Comparison of ENCODE assay signal across 9 mouse cellular contexts in the genomic region with DNA sequence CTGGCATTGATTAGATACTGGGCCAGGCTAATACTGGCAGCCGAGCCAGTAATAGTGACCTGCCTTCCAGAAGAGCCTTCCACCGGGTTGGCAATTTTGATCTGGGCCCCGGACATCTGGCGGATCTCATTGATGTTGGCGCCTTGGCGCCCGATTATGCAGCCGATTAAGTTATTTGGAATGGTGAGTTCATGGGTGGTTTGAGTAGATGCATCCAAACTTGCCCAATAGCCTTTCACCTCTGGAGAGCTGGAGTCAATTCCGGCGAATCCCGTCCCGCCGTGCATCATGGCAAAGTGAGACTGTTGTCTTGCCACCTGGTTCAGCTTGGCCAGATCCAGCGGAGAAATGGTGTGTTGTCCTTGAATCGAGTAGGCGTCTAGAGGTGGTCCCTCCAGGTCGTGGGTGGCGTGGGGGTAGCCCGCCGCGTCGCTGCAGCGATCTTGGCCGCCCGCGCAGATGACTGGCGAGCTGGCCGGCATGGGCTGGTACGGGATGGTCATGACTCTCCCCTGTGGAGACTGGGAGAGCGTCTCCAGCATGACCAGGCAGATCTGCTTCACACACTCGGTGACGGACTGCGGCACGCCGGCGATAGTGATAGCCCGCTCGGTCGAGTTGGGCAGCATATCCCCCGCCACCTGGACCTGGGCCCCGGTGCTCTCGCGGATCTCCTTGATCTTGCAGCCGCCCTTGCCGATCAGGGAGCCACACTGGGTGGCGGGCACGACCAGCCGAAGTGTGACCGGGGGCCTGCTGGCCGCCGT. TPM values are rescaled to one million over a fixed set of nuclear protein-coding genes. Genes with fewer than 3 reads are reported as not detected.
DNase-seq lines count a peak whose midpoint lies in the region; ATAC-seq and TF ChIP-seq lines count a peak whose summit lies in the region.
"Had no signal": no experiment of that assay in that cellular context is flagged by ENCODE, and none has a peak within 500 bp of the region (broad histone marks: within the 10 kb centered on the region; RNA-seq: fewer than 3 reads in every experiment).

No protein-coding gene starts in this region.

- WGBS in embryonic facial prominence, embryonic 11.5 days: under 1% methylated on average over 51 of the region's 51 CpGs
- under 1% methylated on average over 51 of the region's 51 CpGs for WGBS in heart, adult 2 months
- under 1% methylated on average over 51 of the region's 51 CpGs for WGBS in kidney, embryonic 16.5 days
- WGBS in liver, embryonic 14.5 days (ENCODE audit: insufficient replicate concordance): under 1% methylated on average over 51 of the region's 51 CpGs
- WGBS in stomach, postnatal 0 days: under 1% methylated on average over 51 of the region's 51 CpGs

- no peak for TF ChIP-seq EP300 in heart, adult 2 months (IDR thresholded peaks at IDR 0.05; ENCODE audit: insufficient read depth, low read depth, low read length)
- TF ChIP-seq EP300 in liver, embryonic 14.5 days (IDR thresholded peaks at IDR 0.05; ENCODE audit: low read depth): no peak
- TF ChIP-seq EP300 in stomach, postnatal 0 days (optimal IDR thresholded peaks at IDR 0.05): no peak

- no peaks in the 10 kb centered on the region for H3K36me3 ChIP-seq in embryonic facial prominence, embryonic 11.5 days (replicated peaks; ENCODE audit: control insufficient read depth, insufficient read depth, low read depth, low read length)
- peaks cover 15% of the 10 kb centered on the region for H3K36me3 ChIP-seq in heart, adult 2 months (ENCODE audit: control insufficient read depth, insufficient read depth, low read length)
- H3K36me3 ChIP-seq in kidney, embryonic 16.5 days (ENCODE audit: insufficient read depth, low read length): peaks cover 23% of the 10 kb centered on the region
- peaks cover 15% of the 10 kb centered on the region for H3K36me3 ChIP-seq in liver, embryonic 14.5 days (replicated peaks; ENCODE audit: control insufficient read depth, insufficient read depth, low read depth)
- peaks cover 3% of the 10 kb centered on the region; the same call in 1 of the 2 replicates for H3K36me3 ChIP-seq in stomach, postnatal 0 days (ENCODE audit: control insufficient read depth, insufficient read depth, low read length)

- peaks cover 9% of the 10 kb centered on the region for H3K79me2 ChIP-seq in heart, adult 2 months (replicated peaks; ENCODE audit: control insufficient read depth, insufficient read depth, low read length)

- peak overlapping the region; percentile 100 for H3K27ac ChIP-seq in embryonic facial prominence, embryonic 11.5 days (replicated peaks; ENCODE audit: low read depth, low read length)
- H3K27ac ChIP-seq in heart, adult 2 months: peak overlapping the region; percentile 100
- H3K27ac ChIP-seq in kidney, embryonic 16.5 days (ENCODE audit: low read length): peak overlapping the region; percentile 100
- peak overlapping the region; percentile 93 for H3K27ac ChIP-seq in liver, embryonic 14.5 days
- peak overlapping the region; percentile 100 for H3K27ac ChIP-seq in stomach, postnatal 0 days (replicated peaks)

- H3K4me2 ChIP-seq in embryonic facial prominence, embryonic 11.5 days (ENCODE audit: low read depth, low read length): peak overlapping the region; percentile 94
- H3K4me2 ChIP-seq in kidney, embryonic 16.5 days (replicated peaks; ENCODE audit: low read depth, low read length): peak overlapping the region; percentile 92
- H3K4me2 ChIP-seq in liver, embryonic 14.5 days (ENCODE audit: low read depth): peak overlapping the region; percentile 87
- peak overlapping the region; percentile 62 for H3K4me2 ChIP-seq in stomach, postnatal 0 days (replicated peaks; ENCODE audit: low read depth)

- ATAC-seq in embryonic facial prominence, embryonic 11.5 days (replicated peaks; ENCODE audit: insufficient number of reproducible peaks, low FRiP score, low TSS enrichment, low read depth): 0 out of 2 replicates have a peak, but pooled peaks have one; percentile 20
- ATAC-seq in kidney, embryonic 16.5 days (ENCODE audit: low FRiP score, low TSS enrichment): peak; percentile 13; the same call in 1 of the 2 replicates
- peak; percentile 63 for ATAC-seq in liver, embryonic 14.5 days (ENCODE audit: insufficient read depth)
- ATAC-seq in stomach, postnatal 0 days (ENCODE audit: low FRiP score, low TSS enrichment): peak; percentile 17; the same call in 1 of the 2 replicates

- H3K9ac ChIP-seq in embryonic facial prominence, embryonic 11.5 days (replicated peaks; ENCODE audit: low read length): peak overlapping the region; percentile 99
- H3K9ac ChIP-seq in heart, adult 2 months (ENCODE audit: low read depth, low read length): peak overlapping the region; percentile 99
- H3K9ac ChIP-seq in kidney, embryonic 16.5 days (replicated peaks; ENCODE audit: low read length): peak overlapping the region; percentile 97
- peak overlapping the region; percentile 96 for H3K9ac ChIP-seq in liver, embryonic 14.5 days (replicated peaks)
- H3K9ac ChIP-seq in stomach, postnatal 0 days (ENCODE audit: low read length): peak overlapping the region; percentile 97

- intact Hi-C loops in heart, adult 2 months (cut with DNase I): loop anchor here (2.0 kb wide), 1 partner anchor 28 kb away; no protein-coding TSS in a partner anchor

- peak; percentile 36 to 55 for DNase-seq in heart, adult 18-20 months
- no peak for DNase-seq in heart, adult 8-10 months (ENCODE audit: low spot score)
- DNase-seq in embryonic facial prominence, embryonic 11.5 days (ENCODE audit: low spot score): peak; percentile 44
- DNase-seq in heart, adult 2 months: no peak
- DNase-seq in liver, embryonic 14.5 days (ENCODE audit: low read depth in 3 of 3, low spot score in 3 of 3): peak; percentile 58 to 62 (median 59)
- DNase-seq in neural tube, embryonic 10.5 days (ENCODE audit: extremely low spot score, low spot score): peak; percentile 79
- peak; percentile 58 for DNase-seq in stomach, postnatal 0 days (ENCODE audit: low spot score)

- H3K27me3 ChIP-seq in embryonic facial prominence, embryonic 11.5 days (ENCODE audit: control insufficient read depth, insufficient read depth, low read length): no peaks in the 10 kb centered on the region
- no peaks in the 10 kb centered on the region for H3K27me3 ChIP-seq in heart, adult 2 months (ENCODE audit: control insufficient read depth, insufficient read depth, low read length)
- H3K27me3 ChIP-seq in kidney, embryonic 16.5 days (ENCODE audit: insufficient read depth, low read length): no peaks in the 10 kb centered on the region
- no peaks in the 10 kb centered on the region for H3K27me3 ChIP-seq in liver, embryonic 14.5 days (ENCODE audit: control insufficient read depth, insufficient read depth, low read length)
- no peaks in the 10 kb centered on the region for H3K27me3 ChIP-seq in stomach, postnatal 0 days (ENCODE audit: control insufficient read depth, insufficient read depth, low read length)
- H3K27me3 ChIP-seq: Patski had no signal

- H3K4me1 ChIP-seq in embryonic facial prominence, embryonic 11.5 days (ENCODE audit: control insufficient read depth, insufficient read depth, low read length): peaks cover 2% of the 10 kb centered on the region; the same call in 1 of the 2 replicates
- peaks cover 7% of the 10 kb centered on the region for H3K4me1 ChIP-seq in heart, adult 2 months (ENCODE audit: control insufficient read depth, insufficient read depth, low read length)
- H3K4me1 ChIP-seq in kidney, embryonic 16.5 days (ENCODE audit: insufficient read depth, low read length): peaks cover 25% of the 10 kb centered on the region
- peaks cover 14 to 15% of the 10 kb centered on the region in 2 experiments for H3K4me1 ChIP-seq in liver, embryonic 14.5 days (replicated peaks; ENCODE audit: control insufficient read depth in 2 of 2, insufficient read depth in 2 of 2, low read length in 1 of 2)
- peaks cover 3% of the 10 kb centered on the region; the same call in 1 of the 2 replicates for H3K4me1 ChIP-seq in stomach, postnatal 0 days (replicated peaks; ENCODE audit: control insufficient read depth, insufficient read depth)

- TF ChIP-seq CTCF in heart, adult 2 months (IDR thresholded peaks at IDR 0.05): no peak
- no peak; the same call in 1 of the 2 replicates for TF ChIP-seq CTCF in liver, embryonic 14.5 days (IDR thresholded peaks at IDR 0.05; ENCODE audit: low read depth)
- TF ChIP-seq CTCF in stomach, postnatal 0 days (IDR thresholded peaks at IDR 0.05; ENCODE audit: low read depth): no peak

- H3K9me3 ChIP-seq in embryonic facial prominence, embryonic 11.5 days (replicated peaks; ENCODE audit: control insufficient read depth, low read length): no peaks in the 10 kb centered on the region
- H3K9me3 ChIP-seq in kidney, embryonic 16.5 days (ENCODE audit: low read length): no peaks in the 10 kb centered on the region
- no peaks in the 10 kb centered on the region for H3K9me3 ChIP-seq in liver, embryonic 14.5 days (ENCODE audit: control insufficient read depth, low read length)
- no peaks in the 10 kb centered on the region for H3K9me3 ChIP-seq in stomach, postnatal 0 days (ENCODE audit: control insufficient read depth, low read length)

- no peak for TF ChIP-seq POLR2A in heart, adult 2 months (IDR thresholded peaks at IDR 0.05; ENCODE audit: insufficient read depth, low read depth, low read length)

- peak overlapping the region; percentile 99 for H3K4me3 ChIP-seq in embryonic facial prominence, embryonic 11.5 days (ENCODE audit: low read depth, low read length)
- peak overlapping the region; percentile 65 for H3K4me3 ChIP-seq in heart, adult 2 months
- H3K4me3 ChIP-seq in kidney, embryonic 16.5 days (ENCODE audit: low read length): peak overlapping the region; percentile 85
- peak overlapping the region; percentile 76 to 88 for H3K4me3 ChIP-seq in liver, embryonic 14.5 days (ENCODE audit: insufficient read depth in 1 of 2, low read depth in 2 of 2, low read length in 2 of 2)
- peak overlapping the region; percentile 96 for H3K4me3 ChIP-seq in stomach, postnatal 0 days (ENCODE audit: low read depth, low read length)

RNA-seq across cellular contexts. Expression of a gene that starts 1.1 kb away (rescaled TPM):
- total RNA-seq in heart, adult 18-20 months (2021): 100 to 1,000 TPM; 142 to 150 TPM
- 100 to 1,000 TPM; 157 to 166 (median 162) TPM for total RNA-seq in heart, adult 8-10 months (2022)
- polyA plus RNA-seq in embryonic facial prominence, embryonic 11.5 days (2014; fragmentation: Nextera tagmentation; extraction: Ambion mirVana): 405 and 423 TPM in 2 replicates
- 100 to 1,000 TPM; 155 to 164 TPM for total RNA-seq in heart, adult 2 months (2021)
- 72.9 and 85.8 TPM in 2 replicates for polyA plus RNA-seq in heart, adult 2 months (2012; rRNA removed)
- 195 and 234 TPM in 2 replicates for polyA plus RNA-seq in kidney, embryonic 16.5 days (2015; fragmentation: Nextera tagmentation; extraction: Ambion mirVana)
- polyA plus RNA-seq in liver, embryonic 14.5 days (2012; rRNA removed): 124 and 136 TPM in 2 replicates
- 188 and 220 TPM in 2 replicates for polyA plus RNA-seq in liver, embryonic 14.5 days (2014; fragmentation: Nextera tagmentation; extraction: Ambion mirVana)
- 331 and 337 TPM in 2 replicates for polyA plus RNA-seq in stomach, postnatal 0 days (2015; fragmentation: Nextera tagmentation; extraction: Ambion mirVana)

Comparison
In these comparisons a context has a peak if more than half of its experiments do, and no peak if none do; other contexts are left out.
1. DNase-seq: peak in heart, adult 18-20 months (2 of 2), embryonic facial prominence, embryonic 11.5 days (single experiment), liver, embryonic 14.5 days (3 of 3), neural tube, embryonic 10.5 days (single experiment) and stomach, postnatal 0 days (single experiment); none in heart, adult 8-10 months (single experiment) and heart, adult 2 months (0 of 2).
2. ATAC-seq: peak in every context shown above with its lines; median percentile 63 in liver, embryonic 14.5 days; 20 in embryonic facial prominence, embryonic 11.5 days; 17 in stomach, postnatal 0 days; 13 in kidney, embryonic 16.5 days.
3. Peak in every context shown above with its lines, with median percentiles within 50 percentile points of each other: H3K27ac ChIP-seq, H3K4me2 ChIP-seq, H3K4me3 ChIP-seq and H3K9ac ChIP-seq.